Mouse (Mus musculus) C2C12 (cell line): ENCODE measurements around the gene Nrm.

Experiments
- CTCF ChIP-seq: IDR thresholded peaks from one replicate; pipeline ENCODE4 v1.5.1; 2011; ENCODE audit not compliant: control insufficient read depth, insufficient read depth, insufficient read length
- MYOG ChIP-seq: IDR thresholded peaks from one replicate; pipeline ENCODE4 v1.6.1; 2011; ENCODE audit not compliant: control insufficient read depth, insufficient read length; ENCODE audit errors: extremely low read depth
- USF1 ChIP-seq: IDR thresholded peaks from one replicate; pipeline ENCODE4 v1.6.1; 2011; ENCODE audit warnings: low read depth, mild to moderate bottlenecking, control low read depth, moderate library complexity

DNA sequence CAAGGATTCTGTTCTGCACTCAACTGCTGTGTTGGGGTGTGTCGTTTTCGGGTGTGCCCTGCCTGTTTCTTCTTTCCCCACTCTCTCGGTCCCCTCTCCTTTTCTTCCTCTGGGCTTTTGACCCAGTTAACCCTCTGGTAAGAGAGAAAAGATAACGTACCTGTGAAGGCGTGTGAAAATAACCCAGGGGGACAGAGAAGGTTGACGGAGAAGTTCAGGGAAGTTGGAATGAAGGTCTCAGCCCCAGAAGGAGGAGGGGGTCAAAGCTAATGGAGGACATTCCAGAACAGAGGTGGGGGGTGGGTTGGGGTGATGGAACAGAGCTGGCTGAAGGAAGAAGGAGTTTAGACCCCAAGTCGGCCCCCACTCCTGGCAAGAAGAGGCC, 7.8 kb downstream of the Nrm start:
- TF ChIP-seq CTCF, result no peak
- no peak for TF ChIP-seq USF1
- TF ChIP-seq MYOG, result no peak
